Mouse (Mus musculus) kidney, postnatal 10 days (tissue): ENCODE data around the gene Sh3bgrl3.

Experiments used
- DNase-seq: peaks from one replicate; pipeline ENCODE4 v3.0.0; 2021; ENCODE audit warnings: mixed read lengths

The Sh3bgrl3 gene

DNA sequence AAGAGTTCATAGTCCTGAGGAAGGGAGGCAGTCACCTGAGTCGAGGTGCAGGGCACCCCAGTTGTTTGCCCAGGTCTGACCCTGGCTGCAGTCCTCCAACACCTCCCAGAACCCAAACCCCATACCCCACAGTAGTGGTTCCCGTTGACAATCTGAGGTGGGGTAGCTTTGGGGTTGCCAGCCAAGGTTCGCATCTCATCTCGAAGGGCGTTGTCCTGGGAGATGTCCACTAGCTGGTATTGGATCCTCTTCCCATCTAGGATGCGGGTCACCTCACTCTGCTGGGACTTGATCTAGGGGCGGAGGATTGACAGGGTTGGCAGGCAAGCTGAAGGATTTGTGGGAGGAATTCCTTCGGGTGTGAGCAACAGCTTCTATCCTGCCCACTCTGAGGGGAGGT lies 796 bp downstream of the Sh3bgrl3 start:
- no peak for DNase-seq

- DNase-seq, result peak; percentile 6
These were observed 1.5 kb downstream of the Sh3bgrl3 start for GRCm38 (mm10) chr4:134127121-134127455.

GRCm38 (mm10) chr4:134126300-134127120 lies 2.1 kb downstream of the Sh3bgrl3 start:
- peak; percentile 8 for DNase-seq

DNA sequence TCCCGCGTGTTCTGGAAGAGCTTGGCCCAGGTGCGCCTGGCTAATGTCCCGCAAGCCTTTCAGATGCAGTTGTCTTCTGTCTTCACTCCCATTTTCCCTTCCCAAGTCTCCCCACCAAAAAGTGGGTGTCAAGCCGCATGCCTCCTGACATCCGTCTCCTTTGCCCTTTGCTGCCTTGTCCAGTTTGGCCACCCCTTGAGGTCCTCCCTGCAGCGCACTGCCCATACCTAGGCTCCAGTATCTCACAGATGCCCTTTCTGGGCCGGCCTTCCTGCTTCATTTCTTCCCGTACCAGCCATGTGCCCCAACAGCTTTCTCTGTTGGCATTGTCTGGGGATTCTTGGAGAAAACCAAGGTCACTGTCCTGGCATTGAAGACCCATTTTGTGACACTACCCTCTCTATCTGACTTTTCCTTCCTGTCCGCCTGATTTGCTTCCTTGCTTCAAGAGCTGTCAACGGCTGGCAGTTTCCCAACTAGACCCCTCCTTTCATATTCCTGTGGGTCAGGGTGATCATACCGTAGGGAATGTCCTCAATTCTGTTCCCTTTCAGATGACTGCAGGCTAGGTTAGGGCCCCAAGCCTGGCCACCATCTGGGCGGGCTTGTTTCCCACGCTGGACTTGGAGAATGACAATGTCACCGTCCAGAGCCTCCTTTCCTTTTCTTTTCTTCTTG lies 3.1 kb downstream of the Sh3bgrl3 start:
- DNase-seq, result no peak

DNA sequence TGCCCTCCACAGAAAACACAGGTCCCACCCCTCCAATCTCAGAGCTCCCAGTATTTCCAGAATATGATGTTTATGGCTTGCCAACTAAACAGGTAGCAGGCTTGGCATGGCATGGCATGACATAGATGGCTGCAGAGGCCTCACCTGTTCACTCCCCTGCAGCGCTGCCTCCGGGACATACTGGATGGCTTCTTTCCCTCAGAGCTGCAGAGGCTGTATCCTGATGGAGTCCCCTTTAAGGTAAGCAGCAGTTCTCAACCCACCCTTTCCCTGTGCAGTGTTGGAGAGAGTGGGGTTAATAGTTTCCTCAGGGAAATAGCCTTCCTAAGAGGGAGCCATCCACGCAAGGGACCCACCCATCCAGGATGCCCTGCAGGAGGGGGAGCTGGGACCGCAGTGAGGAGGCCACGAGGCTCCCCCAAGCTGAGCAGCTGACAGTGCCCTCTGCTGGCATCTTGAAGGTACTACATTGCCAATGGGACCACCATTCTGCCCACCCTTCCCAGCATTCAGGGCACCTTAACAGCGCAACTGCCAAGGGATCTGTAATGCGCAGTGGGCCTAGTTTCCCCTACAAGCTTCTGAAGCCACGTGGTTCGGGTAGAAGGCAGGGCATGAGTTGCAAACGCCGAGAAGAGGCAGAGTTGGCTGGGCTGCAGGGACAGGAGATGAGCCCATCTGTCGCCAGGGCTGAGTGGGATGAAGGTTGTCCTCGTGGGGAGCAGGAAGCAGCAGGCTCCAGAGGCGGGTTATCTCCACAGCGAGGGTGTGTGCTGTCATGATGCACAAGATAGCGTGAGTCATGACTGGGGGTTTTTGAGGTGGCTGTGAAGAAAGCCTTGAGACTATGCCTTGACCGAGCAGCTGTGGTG lies 4.7 kb downstream of the Sh3bgrl3 start:
- DNase-seq, result peak; percentile 50

- DNase-seq, result no peak
These were observed 5.4 kb downstream of the Sh3bgrl3 start for GRCm38 (mm10) chr4:134123147-134123546.

- DNase-seq, result no peak
These were observed 6.3 kb downstream of the Sh3bgrl3 start for GRCm38 (mm10) chr4:134122281-134122680.

- DNase-seq, result no peak
These were observed 7.0 kb downstream of the Sh3bgrl3 start for GRCm38 (mm10) chr4:134121571-134121970.

GRCm38 (mm10) chr4:134120916-134121315 lies 7.7 kb downstream of the Sh3bgrl3 start:
- DNase-seq, result no peak

DNA sequence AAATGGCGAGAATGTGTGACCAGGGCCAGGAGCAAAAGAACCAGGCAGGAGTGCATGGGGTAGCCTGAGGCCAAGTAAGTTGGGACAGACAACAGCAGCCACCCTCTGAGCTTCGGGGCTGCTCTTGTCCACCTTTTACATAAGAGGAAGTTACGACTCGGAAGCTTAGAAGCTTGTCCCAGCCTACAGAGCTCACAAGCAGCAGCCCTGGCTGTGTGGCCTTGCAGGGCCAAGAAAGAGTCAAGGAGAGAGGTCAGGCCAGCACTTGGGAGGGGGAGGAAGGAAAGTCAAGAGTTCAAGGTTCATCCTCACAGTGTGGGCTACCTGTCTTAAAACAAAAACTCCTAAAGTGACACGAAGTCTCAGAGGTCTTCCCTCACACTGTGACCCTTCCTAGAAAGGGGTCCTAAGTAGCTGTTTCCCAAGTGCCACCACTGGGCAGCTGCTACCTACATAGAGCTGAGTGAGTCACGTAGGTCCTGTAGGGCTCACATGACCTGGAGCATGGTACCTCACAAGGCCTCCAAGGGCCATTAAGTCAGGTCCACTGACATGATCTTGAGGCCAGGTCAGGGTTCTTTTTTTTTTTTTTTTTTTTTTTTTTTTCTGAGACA lies 8.3 kb downstream of the Sh3bgrl3 start:
- DNase-seq, result no peak

DNA sequence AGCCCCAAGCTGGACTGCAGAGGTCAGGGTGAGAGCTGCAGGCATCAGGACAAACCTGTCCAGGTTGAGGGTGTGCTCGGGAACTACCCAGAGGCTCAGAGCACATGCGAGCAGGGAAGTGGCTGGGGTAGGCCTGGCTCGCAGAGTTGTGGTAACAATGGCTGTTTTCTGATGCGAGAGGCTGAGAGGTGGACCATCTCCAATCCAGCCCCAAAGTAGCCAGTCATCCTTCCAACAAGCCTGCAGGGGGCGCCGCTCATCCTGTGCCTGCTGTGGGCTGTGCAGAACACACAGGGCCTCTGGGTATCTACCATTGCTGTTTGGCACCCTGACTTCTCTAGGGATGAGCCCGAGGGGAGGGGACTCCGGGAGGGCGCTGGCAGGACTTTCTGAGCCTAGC lies 8.9 kb downstream of the Sh3bgrl3 start:
- DNase-seq, result peak; percentile 25

DNA sequence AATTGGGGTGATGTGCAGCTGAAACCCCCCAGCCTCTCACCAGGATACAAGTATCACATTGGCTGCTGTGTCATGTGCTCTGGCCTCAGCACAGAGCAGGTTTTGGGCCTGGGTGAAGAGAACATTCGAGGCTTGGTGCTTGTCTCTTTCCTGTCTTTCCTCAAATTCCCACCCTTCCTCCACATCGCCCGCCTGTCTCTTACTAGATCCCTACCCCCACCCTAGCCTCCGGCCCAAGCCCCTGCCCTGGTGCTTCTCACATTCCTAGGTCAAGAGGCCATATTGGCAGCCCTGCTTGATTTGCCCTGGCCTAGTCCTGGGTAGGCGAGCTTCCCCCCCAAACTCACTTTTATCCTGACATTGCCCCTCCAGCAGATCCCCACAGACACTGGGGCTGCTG lies 9.5 kb downstream of the Sh3bgrl3 start:
- DNase-seq, result no peak

- DNase-seq, result no peak
These were observed 10.3 kb downstream of the Sh3bgrl3 start for GRCm38 (mm10) chr4:134118126-134118800.

- DNase-seq, result no peak
These were observed 11.6 kb downstream of the Sh3bgrl3 start for GRCm38 (mm10) chr4:134117012-134117411.

DNA sequence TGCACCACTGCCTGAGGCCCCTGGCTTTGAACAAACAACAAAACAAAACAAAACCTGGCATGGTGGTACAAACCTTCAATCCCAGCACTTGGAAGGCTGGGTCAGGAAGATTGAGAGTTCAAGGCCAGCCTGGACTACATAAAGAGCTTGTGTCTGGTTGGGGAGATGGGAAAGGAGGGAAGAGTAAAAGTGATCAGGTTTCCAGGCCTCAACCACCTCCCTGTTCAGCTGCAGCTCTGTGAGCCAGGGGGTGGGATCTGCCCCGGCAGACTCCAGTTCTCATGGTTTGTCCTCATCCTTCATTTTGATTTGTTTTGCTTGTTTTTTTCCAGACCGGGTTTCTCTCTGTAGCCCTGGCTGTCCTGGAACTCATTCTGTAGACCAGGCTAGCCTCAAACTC lies 12.1 kb downstream of the Sh3bgrl3 start:
- DNase-seq, result no peak

DNA sequence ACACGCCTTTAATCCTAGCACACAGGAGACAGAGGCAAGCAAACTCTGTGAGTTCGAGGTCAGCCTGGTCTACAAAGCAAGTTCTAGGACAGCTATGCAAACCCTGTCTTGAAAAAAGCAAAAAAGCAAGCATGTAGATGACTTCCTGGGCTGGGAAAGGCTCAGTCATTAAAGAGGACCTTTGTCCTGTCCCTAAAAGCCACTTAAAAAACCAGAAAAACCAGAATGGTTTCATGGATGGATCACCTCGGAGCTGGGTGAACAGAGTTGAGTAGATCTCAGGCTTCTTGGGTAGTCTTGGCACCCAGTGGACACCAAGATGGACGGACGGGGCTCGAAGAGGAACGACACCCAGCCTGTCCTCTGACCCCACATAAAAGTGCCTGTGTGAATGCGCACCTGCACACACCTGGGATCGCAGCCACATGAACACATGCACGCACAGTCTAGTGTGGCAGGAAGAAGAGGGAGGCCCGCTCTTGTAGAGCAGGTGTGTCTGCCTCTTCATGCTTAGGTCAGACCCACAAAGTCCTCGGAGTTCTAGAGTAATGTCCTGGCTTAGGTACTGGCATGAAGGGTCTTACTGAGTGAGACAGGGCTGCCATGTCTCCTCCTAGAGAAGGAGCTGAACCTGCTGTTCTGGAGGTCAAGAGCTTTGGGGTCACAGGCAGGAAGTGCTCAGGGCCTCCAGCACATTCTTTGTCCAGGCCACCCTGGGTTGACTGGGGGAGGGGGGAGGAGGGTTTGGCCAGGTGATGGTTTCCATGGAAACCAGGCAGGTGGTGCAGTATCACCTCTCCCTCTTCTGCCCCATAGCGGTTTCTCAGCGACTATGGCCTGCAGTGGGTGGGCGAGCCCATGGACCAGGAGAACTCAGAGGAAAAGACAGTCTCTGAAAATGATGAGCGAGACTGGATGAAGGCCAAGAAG lies 13.1 kb downstream of the Sh3bgrl3 start:
- no peak for DNase-seq

GRCm38 (mm10) chr4:134114038-134114437 lies 14.6 kb downstream of the Sh3bgrl3 start:
- DNase-seq, result no peak

DNA sequence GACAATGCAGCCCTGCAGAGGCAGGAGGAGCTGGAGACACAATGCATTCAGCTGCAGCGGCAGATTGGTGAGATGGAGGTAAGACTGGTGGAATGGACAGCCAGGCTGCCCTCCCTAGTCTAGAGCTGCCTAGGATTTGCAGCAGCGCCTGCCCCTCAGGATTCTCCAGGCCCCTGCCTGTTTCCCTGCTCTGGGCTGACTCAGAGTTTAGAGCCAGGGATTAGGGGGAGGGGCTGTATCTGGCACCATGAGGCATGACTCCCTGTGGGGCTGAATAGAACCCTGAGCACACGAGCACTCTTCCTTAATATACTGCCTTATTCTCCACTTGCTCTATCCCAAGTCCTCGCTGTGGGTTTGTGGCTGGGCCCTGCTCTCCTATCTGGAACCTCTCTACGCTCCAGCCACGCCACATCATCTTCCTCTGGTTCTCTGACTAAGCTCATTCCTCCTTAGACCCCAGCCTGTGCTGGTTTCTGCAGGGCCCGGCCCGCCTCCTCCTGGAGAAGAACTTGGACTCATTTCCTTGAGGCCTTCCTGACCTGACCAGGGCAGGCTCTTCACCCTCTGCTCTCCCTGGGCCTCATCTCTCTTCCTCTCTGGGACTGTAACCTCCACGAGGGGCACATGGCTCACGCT lies 15.1 kb downstream of the Sh3bgrl3 start:
- DNase-seq, result no peak

DNA sequence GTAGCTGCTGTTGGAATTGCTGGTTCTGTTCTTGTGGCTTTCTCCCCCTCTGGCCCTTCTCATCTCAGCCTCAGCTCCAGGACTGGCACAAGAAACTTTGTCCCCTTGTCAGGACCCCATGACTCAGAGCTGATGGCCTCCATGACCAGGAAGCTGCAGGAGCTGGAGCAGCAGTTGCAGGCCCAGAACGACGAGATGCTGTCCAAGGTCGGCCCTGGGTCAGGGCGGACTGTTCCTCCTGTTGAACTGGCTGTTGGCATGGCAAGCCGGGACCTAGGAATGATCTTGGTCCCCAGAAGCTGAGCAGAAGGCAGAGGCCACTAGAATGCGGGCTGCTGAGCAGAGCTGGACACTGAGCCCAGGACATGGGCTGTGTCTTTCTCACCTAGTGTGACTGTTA lies 16.2 kb downstream of the Sh3bgrl3 start:
- no peak for DNase-seq

DNA sequence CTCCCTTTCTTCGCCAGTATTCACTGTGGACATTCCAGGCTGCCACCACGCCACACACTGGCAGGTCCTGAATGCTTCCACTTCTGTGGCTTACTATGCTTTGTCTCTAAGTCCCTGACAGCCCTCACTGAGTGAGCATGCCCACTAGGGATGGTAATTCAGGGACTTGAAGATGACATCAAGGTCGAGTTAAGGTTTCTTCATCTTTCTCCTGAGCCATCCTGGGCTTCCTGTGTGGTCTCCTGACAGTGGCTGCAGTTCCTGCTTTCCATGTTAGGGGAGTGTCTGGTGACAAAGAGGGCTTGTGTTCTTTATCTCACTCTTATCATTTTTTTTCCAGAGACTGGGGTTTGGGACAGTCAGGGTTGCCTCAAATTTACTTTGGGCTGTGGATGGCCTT lies 17.9 kb downstream of the Sh3bgrl3 start:
- DNase-seq, result no peak

- DNase-seq, result no peak
These were observed 20.4 kb downstream of the Sh3bgrl3 start for GRCm38 (mm10) chr4:134108196-134108595.
